Mouse (Mus musculus): ENCODE results near the gene Rhbdf2. TPM values are rescaled to one million over a fixed set of nuclear protein-coding genes. Genes with fewer than 3 reads are reported as not detected.

The Rhbdf2 gene
- total and polyA plus RNA-seq, 3 experiments = 6.4 to 13.7 TPM; not detected in 1

- TF ChIP-seq EP300 (IDR thresholded peaks at IDR 0.05; ENCODE audit: low read depth in 1 of 2, low read length in 2 of 2) = 0 out of 4 replicates have a peak, but pooled peaks of 1 of the 2 experiments have one; percentile 27
- peak; percentile 79 for TF ChIP-seq NRF1 (IDR thresholded peaks at IDR 0.05; ENCODE audit: insufficient read depth, low read depth, low read length, poor library complexity, severe bottlenecking)
- no peak for TF ChIP-seq SMC3 (IDR thresholded peaks at IDR 0.05; ENCODE audit: low read depth, low read length)
- peak; percentile 92 for TF ChIP-seq SIN3A (IDR thresholded peaks at IDR 0.05; ENCODE audit: low read length)
- TF ChIP-seq E2F4 (IDR thresholded peaks at IDR 0.05; ENCODE audit: borderline replicate concordance, low read depth, low read length) = no peak
- TF ChIP-seq ZMIZ1 (IDR thresholded peaks at IDR 0.05; ENCODE audit: low read depth, low read length) = peak; percentile 90; the same call in 1 of the 2 replicates
- TF ChIP-seq GATA1 (IDR thresholded peaks at IDR 0.05; ENCODE audit: low read depth, low read length) = no peak
- no peak for TF ChIP-seq CHD2 (IDR thresholded peaks at IDR 0.05; ENCODE audit: low read length)
- TF ChIP-seq TBP (IDR thresholded peaks at IDR 0.05; ENCODE audit: low read depth, low read length) = peak; percentile 94
- TF ChIP-seq MAX (IDR thresholded peaks at IDR 0.05; ENCODE audit: low read length) = peak; percentile 97
- TF ChIP-seq ETS1 (IDR thresholded peaks at IDR 0.05; ENCODE audit: low read depth, low read length) = no peak; the same call in 1 of the 2 replicates
Observed at GRCm38 (mm10) chr11:116657311-116658223, 30.7 kb upstream of the Rhbdf2 start (continued).

GRCm38 (mm10) chr11:116656348-116657191 is 29.8 kb upstream of the Rhbdf2 start:
- Histone ChIP-seq H3K9ac (ENCODE audit: control insufficient read depth, low read depth, low read length, poor library complexity, severe bottlenecking) (peak overlapping the region; percentile 76), H3K27me3 (ENCODE audit: control insufficient read depth in 1 of 2, insufficient read depth in 2 of 2, low read length in 2 of 2) (peaks cover 0 to 7% of the 10 kb centered on the region in 2 experiments; a peak in 1 of 4 replicates), H3K9me3 (replicated peaks; ENCODE audit: insufficient read depth, low read length) (no peaks in the 10 kb centered on the region), H3K4me3 (ENCODE audit: control insufficient read depth in 1 of 2, insufficient read depth in 1 of 2, low read depth in 2 of 2, low read length in 2 of 2) (peak overlapping the region; percentile 49 to 54), H3K27ac (ENCODE audit: control insufficient read depth, low read depth, low read length) (peak overlapping the region; percentile 94), H3K79me2 (ENCODE audit: control insufficient read depth, insufficient read depth, low read length, poor library complexity) (no peaks in the 10 kb centered on the region; the same call in 1 of the 2 replicates), H3K4me1 (ENCODE audit: control insufficient read depth in 1 of 2, insufficient read depth in 2 of 2, low read length in 2 of 2) (peaks cover 11 to 55% of the 10 kb centered on the region in 2 experiments), H3K36me3 (ENCODE audit: control insufficient read depth in 1 of 2, insufficient read depth in 2 of 2, low read length in 2 of 2) (peaks cover 0 to 19% of the 10 kb centered on the region in 2 experiments; a peak in 2 of 4 replicates)
- DNase-seq (ENCODE audit: low read depth, low spot score) = peak; percentile 97
- TF ChIP-seq USF1 (IDR thresholded peaks at IDR 0.05; ENCODE audit: low read depth, low read length) (peak; percentile 31; the same call in 1 of the 2 replicates), MAZ (IDR thresholded peaks at IDR 0.05; ENCODE audit: low read depth, low read length) (0 out of 2 replicates have a peak, but pooled peaks have one; percentile 9), ZMIZ1 (IDR thresholded peaks at IDR 0.05; ENCODE audit: low read depth, low read length) (peak; percentile 10; the same call in 1 of the 2 replicates), ETS1 (IDR thresholded peaks at IDR 0.05; ENCODE audit: low read depth, low read length) (peak; percentile 62; the same call in 1 of the 2 replicates), USF2 (IDR thresholded peaks at IDR 0.05; ENCODE audit: borderline replicate concordance in 1 of 2, insufficient read depth in 1 of 2, low read depth in 1 of 2, low read length in 2 of 2) (no peak), POLR2A (IDR thresholded peaks at IDR 0.05; ENCODE audit: control insufficient read depth in 1 of 2, insufficient read depth in 1 of 2, low read depth in 1 of 2, low read length in 2 of 2, poor library complexity in 1 of 2) (peak; percentile 50 to 55; a peak in 3 of 4 replicates), MYC (IDR thresholded peaks at IDR 0.05; ENCODE audit: low read depth, low read length) (peak; percentile 69; the same call in 1 of the 2 replicates), MXI1 (IDR thresholded peaks at IDR 0.05; ENCODE audit: low read depth, low read length) (peak; percentile 60), UBTF (IDR thresholded peaks at IDR 0.05; ENCODE audit: borderline replicate concordance, insufficient read depth, low read depth, low read length) (peak; percentile 65; the same call in 1 of the 2 replicates), TCF12 (IDR thresholded peaks at IDR 0.05; ENCODE audit: low read depth, low read length) (0 out of 2 replicates have a peak, but pooled peaks have one; percentile 7), TBP (IDR thresholded peaks at IDR 0.05; ENCODE audit: low read depth, low read length) (peak; percentile 68), BHLHE40 (IDR thresholded peaks at IDR 0.05; ENCODE audit: borderline replicate concordance, low read depth, low read length) (peak; percentile 41), HCFC1 (IDR thresholded peaks at IDR 0.05; ENCODE audit: low read depth, low read length) (0 out of 2 replicates have a peak, but pooled peaks have one; percentile 3), CHD1 (IDR thresholded peaks at IDR 0.05; ENCODE audit: low read depth, low read length) (0 out of 2 replicates have a peak, but pooled peaks have one; percentile 86), JUND (IDR thresholded peaks at IDR 0.05; ENCODE audit: low read depth, low read length) (no peak), NELFE (IDR thresholded peaks at IDR 0.05; ENCODE audit: low read depth, low read length) (peak; percentile 21; the same call in 1 of the 2 replicates), KAT2A (conservative IDR thresholded peaks at IDR 0.05; ENCODE audit: low read depth, low read length) (no peak), ZC3H11A (IDR thresholded peaks at IDR 0.05; ENCODE audit: low read depth, low read length) (no peak), SIN3A (IDR thresholded peaks at IDR 0.05; ENCODE audit: low read length) (0 out of 2 replicates have a peak, but pooled peaks have one; percentile 8), POLR2AphosphoS5 (IDR thresholded peaks at IDR 0.05; ENCODE audit: borderline replicate concordance, low read depth, low read length) (0 out of 2 replicates have a peak, but pooled peaks have one; percentile 10)
